Mouse (Mus musculus) midbrain, embryonic 16.5 days (tissue): ENCODE data around the gene Gm11168. TPM values are rescaled to one million over a fixed set of nuclear protein-coding genes. Genes with fewer than 3 reads are reported as not detected.
"Not testable (repeated sequence)": the region's sequence is repeated elsewhere in the genome, so short reads cannot be mapped to it uniquely, and the experiment has no call there.

Source experiments
- ATAC-seq: fragments of 200-750 bp; cut with Nextera tagmentation; 2 replicates; pipeline ENCODE4 v1.8.0; 2017; ENCODE audit warnings: moderate TSS enrichment
- H3K27ac ChIP-seq: fragments of 300-500 bp; sonication (generic); 2 replicates; pipeline ENCODE4 v1.5.1; 2014; ENCODE audit warnings: mild to moderate bottlenecking, low read length, mixed read lengths
- H3K27me3 ChIP-seq: fragments of 300-500 bp; sonication (generic); 2 replicates; pipeline ENCODE4 v1.6.1; 2014; ENCODE audit warnings: low read depth, low read length, mixed read lengths; ENCODE audit not compliant: control insufficient read depth, insufficient read depth
- H3K36me3 ChIP-seq: fragments of 300-500 bp; sonication (generic); 2 replicates; pipeline ENCODE4 v1.6.1; 2014; ENCODE audit warnings: mild to moderate bottlenecking, low read length, moderate library complexity, mixed read lengths; ENCODE audit not compliant: control insufficient read depth, insufficient read depth
- H3K4me1 ChIP-seq: fragments of 300-500 bp; sonication (generic); 2 replicates; pipeline ENCODE4 v1.6.1; 2014; ENCODE audit warnings: mild to moderate bottlenecking, low read length, mixed read lengths; ENCODE audit not compliant: control insufficient read depth, insufficient read depth
- H3K4me2 ChIP-seq: fragments of 300-500 bp; sonication (generic); 2 replicates; pipeline ENCODE4 v1.6.1; 2014; ENCODE audit warnings: mild to moderate bottlenecking, low read length, mixed read lengths
- H3K4me3 ChIP-seq: fragments of 300-500 bp; sonication (generic); 2 replicates; pipeline ENCODE4 v1.5.1; 2014; ENCODE audit warnings: low read depth, mild to moderate bottlenecking, low read length, moderate library complexity, mixed read lengths
- H3K9ac ChIP-seq: fragments of 300-500 bp; sonication (generic); 2 replicates; pipeline ENCODE4 v1.6.1; 2014; ENCODE audit warnings: low read depth, low read length, mixed read lengths
- H3K9me3 ChIP-seq: fragments of 300-500 bp; sonication (generic); replicated peaks from 2 replicates; pipeline ENCODE4 v1.6.1; 2014; ENCODE audit warnings: mild to moderate bottlenecking, low read length, mixed read lengths; ENCODE audit not compliant: control insufficient read depth, poor library complexity, severe bottlenecking
- WGBS: fragments of 180-500 bp; shearing (Covaris S2); extraction: QIAGEN DNeasy Blood & Tissue Kit; methylation state at CpG from one replicate; pipeline ENCODE4 v1.1.7; 2014; 5-methylcytosine and 5-hydroxymethylcytosine counted together
- polyA plus RNA-seq: library from polyadenylated mRNA; unstranded; fragments of >200 nt; fragmentation: Nextera tagmentation; extraction: Ambion mirVana; gene quantifications from 2 replicates; pipeline ENCODE4 v1.2.1, GENCODE M21; 2015

The Gm11168 gene
- 0.47 TPM in 1 of 2 replicates, not detected in the other for polyA plus RNA-seq

GRCm38 (mm10) chr9:3002794-3003396 is at the start of gene Gm11168:
TSS of gene Gm11168 (plus strand) at chr9:3003346.
- WGBS, result 69% methylated on average over 6 of the region's 14 CpGs
- ATAC-seq, H3K9me3 ChIP-seq, H3K27ac ChIP-seq, H3K4me2 ChIP-seq, H3K9ac ChIP-seq, H3K4me3 ChIP-seq, H3K36me3 ChIP-seq, H3K27me3 ChIP-seq, H3K4me1 ChIP-seq: not testable (repeated sequence)

GRCm38 (mm10) chr9:3000445-3000972 is 2.6 kb upstream of the Gm11168 start, which contains the start of gene Gm10722:
TSS of gene Gm10722 (plus strand) at chr9:3000922.
- not testable (repeated sequence) for H3K9ac ChIP-seq, H3K9me3 ChIP-seq, ATAC-seq, H3K4me2 ChIP-seq, H3K4me1 ChIP-seq, H3K36me3 ChIP-seq, H3K27ac ChIP-seq, H3K4me3 ChIP-seq, H3K27me3 ChIP-seq
- 74% methylated on average over 12 of the region's 12 CpGs for WGBS

GRCm38 (mm10) chr9:3001006-3001405 is 2.1 kb upstream of the Gm11168 start:
- not testable (repeated sequence) for H3K4me2 ChIP-seq, H3K4me1 ChIP-seq, ATAC-seq, H3K36me3 ChIP-seq, H3K27me3 ChIP-seq, H3K27ac ChIP-seq, H3K9me3 ChIP-seq, H3K9ac ChIP-seq, H3K4me3 ChIP-seq
- 65% methylated on average over 8 of the region's 8 CpGs for WGBS

GRCm38 (mm10) chr9:3001948-3002659 is 1.0 kb upstream of the Gm11168 start:
- WGBS, result 64% methylated on average over 8 of the region's 11 CpGs
- not testable (repeated sequence) for H3K9ac ChIP-seq
- peak; percentile 91 for ATAC-seq

GRCm38 (mm10) chr9:3006179-3006578 is 3.0 kb downstream of the Gm11168 start:
- not testable (repeated sequence) for H3K27me3 ChIP-seq, H3K36me3 ChIP-seq, H3K4me3 ChIP-seq, H3K4me2 ChIP-seq, H3K9ac ChIP-seq, H3K9me3 ChIP-seq, ATAC-seq, H3K27ac ChIP-seq, H3K4me1 ChIP-seq
- WGBS, result 88% methylated on average over 1 of the region's 5 CpGs

More at GRCm38 (mm10) chr9:3001948-3002659, 1.0 kb upstream of the Gm11168 start:
- H3K4me1 ChIP-seq, H3K4me2 ChIP-seq, H3K4me3 ChIP-seq, H3K9me3 ChIP-seq, H3K27ac ChIP-seq, H3K27me3 ChIP-seq, H3K36me3 ChIP-seq: not testable (repeated sequence)

GRCm38 (mm10) chr9:3006636-3007035 is 3.5 kb downstream of the Gm11168 start:
- ATAC-seq, result peak; percentile 81
- 74% methylated on average over 7 of the region's 8 CpGs for WGBS

GRCm38 (mm10) chr9:3007272-3007671 is 4.1 kb downstream of the Gm11168 start:
- H3K9me3 ChIP-seq, H3K27ac ChIP-seq, H3K9ac ChIP-seq, H3K27me3 ChIP-seq, H3K4me2 ChIP-seq, H3K4me1 ChIP-seq, H3K4me3 ChIP-seq, H3K36me3 ChIP-seq: not testable (repeated sequence)
- WGBS, result 79% methylated on average over 6 of the region's 9 CpGs
- ATAC-seq, result peak; percentile 47

More at GRCm38 (mm10) chr9:3006636-3007035, 3.5 kb downstream of the Gm11168 start:
- H3K9ac ChIP-seq, H3K4me3 ChIP-seq, H3K4me2 ChIP-seq, H3K36me3 ChIP-seq, H3K4me1 ChIP-seq, H3K27ac ChIP-seq, H3K27me3 ChIP-seq, H3K9me3 ChIP-seq: not testable (repeated sequence)

- no CpG with 5 or more reads among the region's 5 CpGs for WGBS
- H3K9ac ChIP-seq, H3K27ac ChIP-seq, H3K36me3 ChIP-seq, H3K4me2 ChIP-seq, H3K27me3 ChIP-seq, H3K9me3 ChIP-seq, H3K4me3 ChIP-seq, H3K4me1 ChIP-seq: not testable (repeated sequence)
- peak; percentile 57; the same call in 1 of the 2 replicates for ATAC-seq
Observed at GRCm38 (mm10) chr9:3009331-3009730, 6.2 kb downstream of the Gm11168 start.

- not testable (repeated sequence) for H3K36me3 ChIP-seq, H3K4me1 ChIP-seq, ATAC-seq, H3K4me2 ChIP-seq, H3K9me3 ChIP-seq, H3K27me3 ChIP-seq, H3K9ac ChIP-seq, H3K4me3 ChIP-seq, H3K27ac ChIP-seq
- WGBS, result 91% methylated on average over 2 of the region's 7 CpGs
Observed at GRCm38 (mm10) chr9:3012054-3012621, 9.0 kb downstream of the Gm11168 start.
